Mouse (Mus musculus): ENCODE data around the gene Lrit3. TPM values are rescaled to one million over a fixed set of nuclear protein-coding genes. Genes with fewer than 3 reads are reported as not detected.

Gene Lrit3
- 0.54 TPM for polyA plus RNA-seq (2014; fragmentation: Illumina TruSeq; extraction: RNeasy Lipid Tissue Mini Kit (QIAGEN cat#74804); ENCODE audit: low read depth, low replicate concordance)

DNA sequence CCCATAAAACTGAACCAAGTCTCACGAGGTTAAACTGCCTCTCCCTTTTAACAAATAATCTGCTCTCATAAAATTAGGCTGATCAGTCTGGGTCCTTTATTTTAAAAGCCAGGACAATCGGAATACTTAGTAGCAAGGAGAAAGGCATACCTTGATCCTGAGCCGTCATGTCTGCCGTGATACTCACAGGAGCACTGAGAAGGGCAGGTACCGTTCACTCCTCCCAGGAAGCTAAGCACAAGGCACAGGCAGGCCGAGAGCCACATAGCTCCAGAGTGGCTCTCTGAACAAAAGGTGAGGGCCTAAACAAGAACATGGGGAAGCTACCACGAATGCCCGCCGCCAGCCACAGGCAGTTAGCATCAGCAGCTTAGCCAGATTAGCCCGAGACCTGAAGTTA lies at the start of gene Lrit3:
TSS of gene Lrit3 (minus strand) at position 266 of the 400 bp plus-strand sequence.

GRCm38 (mm10) chr3:129835388-129835934 lies 31.6 kb upstream of the Lrit3 start, which contains the start of gene Cfi:
TSS of gene Cfi (plus strand) at chr3:129835884.

DNA sequence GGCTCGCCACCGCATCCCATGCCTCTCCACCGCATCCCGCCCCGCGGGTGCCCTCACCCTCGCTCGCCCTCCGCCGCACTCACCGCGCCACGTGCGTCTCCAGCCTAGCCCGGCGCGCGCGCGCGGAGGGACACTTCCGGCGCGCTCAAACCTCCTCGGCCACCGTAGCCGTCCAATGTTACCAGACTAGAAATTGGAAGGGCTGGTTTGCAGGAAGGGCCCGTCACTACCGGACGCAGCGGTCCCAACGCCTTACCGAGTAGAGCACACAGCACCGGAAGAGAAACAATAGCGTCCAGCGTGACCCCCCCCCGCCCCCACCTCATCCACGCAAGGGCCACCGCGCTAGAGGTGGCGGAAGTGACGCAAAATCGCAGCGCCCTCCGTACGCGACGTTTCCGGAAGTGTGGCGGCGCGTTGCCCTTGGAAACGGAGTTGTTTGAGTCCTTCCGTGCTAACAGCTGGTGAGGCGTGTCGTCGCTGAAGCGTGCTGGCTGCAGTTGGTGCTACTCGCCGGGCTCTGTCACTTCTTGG lies 27.3 kb upstream of the Lrit3 start, which contains the start of gene Gar1:
TSS of gene Gar1 (minus strand) at position 362 of the 534 bp plus-strand sequence.

GRCm38 (mm10) chr3:129822206-129822775 lies 18.5 kb upstream of the Lrit3 start, which contains the start of gene Rrh:
TSS of gene Rrh (minus strand) at chr3:129822587.

DNA sequence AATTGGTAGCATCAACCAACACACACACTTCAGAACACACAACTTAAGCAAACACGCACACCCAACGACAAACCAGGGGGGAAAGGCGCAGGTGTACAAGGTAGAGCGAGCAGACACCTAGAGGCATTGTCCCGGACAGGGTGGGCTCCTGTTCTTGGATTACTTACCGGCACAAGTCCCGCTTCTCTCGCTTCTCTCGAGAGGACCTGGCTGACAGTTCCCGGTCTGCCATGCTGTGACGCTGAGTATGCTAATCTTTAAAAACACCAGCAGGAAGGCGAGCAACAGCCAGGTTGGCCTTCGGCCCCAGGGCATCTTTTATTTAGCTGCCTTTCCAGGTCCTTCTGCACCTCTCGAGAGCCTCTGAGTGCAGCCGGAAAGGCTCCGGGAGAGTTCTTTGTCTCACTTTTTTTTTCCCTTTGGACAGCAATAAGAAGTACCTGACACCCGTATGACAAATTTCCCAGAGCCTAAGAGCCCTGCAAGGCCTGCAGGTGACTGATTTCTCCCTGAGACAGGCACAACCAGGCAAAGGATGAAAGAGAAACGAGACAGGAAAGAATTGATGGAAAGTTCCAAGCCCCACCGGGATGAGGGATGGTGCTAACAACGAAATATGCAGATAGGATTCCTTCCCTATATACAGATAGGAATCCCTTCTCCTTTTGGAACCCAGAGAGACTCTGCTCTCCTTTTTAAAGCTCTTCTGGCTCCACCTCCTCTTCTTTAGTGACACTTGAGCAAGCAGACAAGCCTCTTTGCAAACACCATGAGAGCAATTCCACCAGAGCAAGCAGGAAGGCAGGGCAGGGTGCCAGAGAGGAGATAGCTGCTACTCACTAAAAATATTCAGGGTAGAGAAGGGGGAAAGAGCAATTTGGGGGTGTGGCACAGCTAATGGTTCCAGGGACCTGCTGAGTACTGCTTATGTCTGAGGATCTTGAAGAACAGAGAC lies 48.9 kb downstream of the Lrit3 start, which contains the start of gene Egf:
TSS of gene Egf (minus strand) at position 667 of the 955 bp plus-strand sequence.

Other genes with a start within 250 kb of the Lrit3 start
- 12.0 TPM for gene Egf, start 48.7 kb downstream of the Lrit3 start, polyA plus RNA-seq (2014; fragmentation: Illumina TruSeq; extraction: RNeasy Lipid Tissue Mini Kit (QIAGEN cat#74804); ENCODE audit: low read depth, low replicate concordance)
- 0.60 TPM for gene Rrh, start 18.6 kb upstream of the Lrit3 start, polyA plus RNA-seq (2014; fragmentation: Illumina TruSeq; extraction: RNeasy Lipid Tissue Mini Kit (QIAGEN cat#74804); ENCODE audit: low read depth, low replicate concordance)
- 47.0 TPM for gene Gar1, start 27.4 kb upstream of the Lrit3 start, polyA plus RNA-seq (2014; fragmentation: Illumina TruSeq; extraction: RNeasy Lipid Tissue Mini Kit (QIAGEN cat#74804); ENCODE audit: low read depth, low replicate concordance)
- gene Cfi, start 31.9 kb upstream of the Lrit3 start, polyA plus RNA-seq (2014; fragmentation: Illumina TruSeq; extraction: RNeasy Lipid Tissue Mini Kit (QIAGEN cat#74804); ENCODE audit: low read depth, low replicate concordance) = not detected
- gene Pla2g12a, start 74.6 kb upstream of the Lrit3 start, polyA plus RNA-seq (2014; fragmentation: Illumina TruSeq; extraction: RNeasy Lipid Tissue Mini Kit (QIAGEN cat#74804); ENCODE audit: low read depth, low replicate concordance) = 6.6 TPM
- 45.4 TPM for gene Casp6, start 97.4 kb upstream of the Lrit3 start, polyA plus RNA-seq (2014; fragmentation: Illumina TruSeq; extraction: RNeasy Lipid Tissue Mini Kit (QIAGEN cat#74804); ENCODE audit: low read depth, low replicate concordance)
- 15.2 TPM for gene Mcub, start 166.2 kb upstream of the Lrit3 start, polyA plus RNA-seq (2014; fragmentation: Illumina TruSeq; extraction: RNeasy Lipid Tissue Mini Kit (QIAGEN cat#74804); ENCODE audit: low read depth, low replicate concordance)